Mouse (Mus musculus) liver, adult 2 months (tissue): ENCODE measurements at regions not wholly inside any gene's neighbourhood (a gene's known extent, or its start where the extent isn't known, plus 50 kb on each side); places are given as distances from the start of the nearest gene placed in this dataset.

ENCODE experiments used
- DNase-seq: peaks from one replicate; pipeline ENCODE4 v3.0.0-alpha.2; 2011; ENCODE audit warnings: low read depth, low spot score; ENCODE audit errors: extremely low read depth
- H3K27ac ChIP-seq: fragments of 200-500 bp; replicated peaks from 2 replicates; pipeline ENCODE4 v1.5.1; 2012; ENCODE audit warnings: low read depth, mild to moderate bottlenecking, control low read depth, inconsistent platforms, low read length; ENCODE audit not compliant: insufficient read depth
- H3K27me3 ChIP-seq: fragments of 200-500 bp; 2 replicates; pipeline ENCODE4 v1.6.1; 2012; ENCODE audit warnings: mild to moderate bottlenecking, moderate library complexity, low read length, inconsistent platforms; ENCODE audit not compliant: control insufficient read depth, insufficient read depth
- H3K36me3 ChIP-seq: fragments of 200-500 bp; 2 replicates; pipeline ENCODE4 v1.6.1; 2012; ENCODE audit warnings: low read length, inconsistent platforms; ENCODE audit not compliant: control insufficient read depth, insufficient read depth
- H3K4me1 ChIP-seq: fragments of 200-500 bp; 2 replicates; pipeline ENCODE4 v1.6.1; 2011; ENCODE audit warnings: low read length; ENCODE audit not compliant: control insufficient read depth, insufficient read depth
- H3K4me3 ChIP-seq: fragments of 200-500 bp; 2 replicates; pipeline ENCODE4 v1.5.1; 2011; ENCODE audit warnings: low read depth, mild to moderate bottlenecking, control low read depth, low read length, moderate library complexity; ENCODE audit not compliant: insufficient read depth
- H3K79me2 ChIP-seq: fragments of 200-500 bp; 2 replicates; pipeline ENCODE4 v1.6.1; 2012; ENCODE audit warnings: inconsistent platforms, mild to moderate bottlenecking, low read length, moderate library complexity; ENCODE audit not compliant: control insufficient read depth, insufficient read depth
- H3K9ac ChIP-seq: fragments of 200-500 bp; 2 replicates; pipeline ENCODE4 v1.6.1; 2012; ENCODE audit warnings: low read depth, mild to moderate bottlenecking, control low read depth, inconsistent platforms, low read length
- CTCF ChIP-seq: fragments of 200-500 bp; IDR thresholded peaks from 2 replicates; pipeline ENCODE4 v1.5.1; 2011; ENCODE audit warnings: low read depth, low read length, control low read depth
- POLR2A ChIP-seq: fragments of 200-500 bp; IDR thresholded peaks from 2 replicates; pipeline ENCODE4 v1.6.1; 2011; ENCODE audit warnings: low read length, control low read depth; ENCODE audit not compliant: insufficient read depth; ENCODE audit errors: extremely low read depth
- WGBS: fragments of 180-500 bp; shearing (Covaris S2); methylation state at CpG from one replicate; pipeline ENCODE4 v1.1.7; 2018; 5-methylcytosine and 5-hydroxymethylcytosine counted together

GRCm38 (mm10) chr9:41237265-41237664 lies 75.8 kb upstream of the Ubash3b start:
- H3K27ac ChIP-seq: no peak overlapping the region
- no peaks in the 10 kb centered on the region for H3K36me3 ChIP-seq
- TF ChIP-seq POLR2A (no peak), CTCF (no peak)
- H3K9ac ChIP-seq: no peak overlapping the region
- no peaks in the 10 kb centered on the region for H3K4me1 ChIP-seq
- no peaks in the 10 kb centered on the region for H3K27me3 ChIP-seq
- no peaks in the 10 kb centered on the region for H3K79me2 ChIP-seq
- 90% methylated on average over 5 of the region's 5 CpGs for WGBS
- H3K4me3 ChIP-seq: no peak overlapping the region
- no peak for DNase-seq

DNA sequence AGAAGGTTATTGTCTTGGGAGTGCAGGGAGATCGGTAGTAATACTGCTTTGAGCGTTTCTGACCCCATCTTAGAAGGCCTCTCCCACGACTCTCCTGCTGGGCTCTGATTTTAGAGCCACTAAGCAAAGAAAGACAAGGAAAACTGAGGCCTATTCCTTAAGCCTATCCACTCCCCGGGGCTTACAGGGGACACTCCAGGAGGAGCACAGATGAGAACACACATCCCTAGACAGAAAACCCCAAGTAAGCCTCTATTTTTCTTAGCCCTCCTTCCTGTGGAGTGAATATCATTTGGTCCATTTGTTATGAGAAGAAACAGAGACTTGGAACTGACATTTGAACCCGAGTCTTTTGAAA lies 67.7 kb upstream of the Ubash3b start:
- Histone ChIP-seq H3K79me2 (no peaks in the 10 kb centered on the region), H3K36me3 (no peaks in the 10 kb centered on the region), H3K9ac (peak overlapping the region; percentile 10; the same call in 1 of the 2 replicates), H3K27ac (peak overlapping the region; percentile 27), H3K4me3 (peak overlapping the region; percentile 5; the same call in 1 of the 2 replicates), H3K27me3 (no peaks in the 10 kb centered on the region), H3K4me1 (no peaks in the 10 kb centered on the region)
- 18% methylated on average over 5 of the region's 5 CpGs for WGBS
- DNase-seq: no peak
- TF ChIP-seq CTCF (no peak), POLR2A (no peak)

GRCm38 (mm10) chr9:41228425-41229224 lies 67.1 kb upstream of the Ubash3b start:
- Histone ChIP-seq H3K27ac (peak overlapping the region; percentile 27), H3K79me2 (no peaks in the 10 kb centered on the region)
- WGBS: 7% methylated on average over 29 of the region's 29 CpGs

GRCm38 (mm10) chr9:41223406-41223805 lies 61.9 kb upstream of the Ubash3b start:
- H3K4me3 ChIP-seq: no peak overlapping the region
- no peak overlapping the region for H3K9ac ChIP-seq
- 68% methylated on average over 11 of the region's 11 CpGs for WGBS
- no peaks in the 10 kb centered on the region for H3K4me1 ChIP-seq
- H3K27me3 ChIP-seq: peaks cover 4% of the 10 kb centered on the region; the same call in 1 of the 2 replicates
- H3K79me2 ChIP-seq: no peaks in the 10 kb centered on the region
- no peak overlapping the region for H3K27ac ChIP-seq
- DNase-seq: no peak
- no peak for TF ChIP-seq POLR2A
- no peak for TF ChIP-seq CTCF
- no peaks in the 10 kb centered on the region for H3K36me3 ChIP-seq

More at GRCm38 (mm10) chr9:41228425-41229224, 67.1 kb upstream of the Ubash3b start:
- Histone ChIP-seq H3K4me1 (no peaks in the 10 kb centered on the region), H3K9ac (peak overlapping the region; percentile 10; the same call in 1 of the 2 replicates), H3K27me3 (no peaks in the 10 kb centered on the region), H3K36me3 (no peaks in the 10 kb centered on the region), H3K4me3 (peak overlapping the region; percentile 5; the same call in 1 of the 2 replicates)
- peak; percentile 43 for DNase-seq
- TF ChIP-seq CTCF (peak; percentile 62), POLR2A (no peak)

DNA sequence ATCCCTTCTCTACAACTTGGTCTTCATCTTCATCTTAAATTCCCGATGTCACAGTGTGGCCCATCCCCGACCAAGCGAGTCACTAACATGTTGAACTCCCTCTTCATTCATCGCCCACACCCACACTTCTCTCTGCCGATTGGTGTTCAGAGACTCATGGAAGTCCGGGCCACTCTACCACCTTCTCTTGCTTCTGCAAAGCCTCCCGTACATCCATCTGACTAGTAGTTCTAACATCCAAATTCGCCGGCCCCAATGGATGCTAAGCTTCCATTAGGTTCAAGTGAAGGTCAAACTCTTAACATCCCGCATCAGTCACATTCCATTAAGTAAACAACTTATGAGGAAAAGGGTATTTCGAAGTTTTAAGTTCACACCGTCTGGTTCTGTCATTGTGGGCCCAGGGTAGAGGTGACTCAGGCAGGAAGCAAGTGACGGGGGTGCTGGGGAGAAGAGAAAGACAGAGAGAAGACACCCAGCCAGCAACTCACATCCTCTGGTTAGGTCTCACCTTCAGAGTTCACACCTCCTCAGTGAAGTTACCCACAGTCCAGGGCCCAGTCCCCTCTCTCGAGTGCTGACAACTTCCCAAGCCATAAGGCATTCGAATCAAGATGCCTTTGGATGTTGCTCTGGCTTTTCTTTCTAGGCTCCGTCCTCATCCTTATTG lies 61.0 kb upstream of the Ubash3b start:
- 81% methylated on average over 16 of the region's 16 CpGs for WGBS
- H3K79me2 ChIP-seq: no peaks in the 10 kb centered on the region
- TF ChIP-seq POLR2A (no peak), CTCF (no peak)

More for the DNA sequence above, 61.0 kb upstream of the Ubash3b start:
- Histone ChIP-seq H3K4me3 (no peak overlapping the region), H3K4me1 (no peaks in the 10 kb centered on the region), H3K27me3 (peaks cover 4% of the 10 kb centered on the region; the same call in 1 of the 2 replicates), H3K27ac (no peak overlapping the region), H3K9ac (no peak overlapping the region), H3K36me3 (no peaks in the 10 kb centered on the region)
- no peak for DNase-seq
